Mouse (Mus musculus) left cerebral cortex, adult 2 months (tissue): ENCODE measurements around the gene Ifne. TPM values are rescaled to one million over a fixed set of nuclear protein-coding genes. Genes with fewer than 3 reads are reported as not detected.

ENCODE experiments used
- DNase-seq, 2 experiments: peaks; one replicate each; pipeline ENCODE4 v3.0.0; 2021 to 2022; ENCODE audit warnings: low spot score in 2 of 2, mixed read lengths in 1 of 2; ENCODE audit errors: extremely low spot score in 1 of 2
- H3K27ac ChIP-seq: fragments of 200-600 bp; 2 replicates; pipeline ENCODE4 v1.8.1; 2022
- H3K4me3 ChIP-seq: fragments of 200-600 bp; 2 replicates; pipeline ENCODE4 v1.8.1; 2022
- CTCF ChIP-seq: fragments of 200-600 bp; IDR thresholded peaks from 2 replicates; pipeline ENCODE4 v1.8.1; 2022; ENCODE audit warnings: antibody characterized with exemption, mild to moderate bottlenecking, moderate library complexity
- intact Hi-C: fragments of 180-260 bp; cut with DNase I; formaldehyde crosslinking; loops from one replicate; pipeline ENCODE4 v1.15.1; 2025
- total RNA-seq, 2 experiments: library from RNA; stranded (reverse); gene quantifications; 2 replicates each; pipeline ENCODE4 v1.2.3; 2021

The Ifne gene
- total RNA-seq, 2 experiments from 2014 or later, result not detected

DNA sequence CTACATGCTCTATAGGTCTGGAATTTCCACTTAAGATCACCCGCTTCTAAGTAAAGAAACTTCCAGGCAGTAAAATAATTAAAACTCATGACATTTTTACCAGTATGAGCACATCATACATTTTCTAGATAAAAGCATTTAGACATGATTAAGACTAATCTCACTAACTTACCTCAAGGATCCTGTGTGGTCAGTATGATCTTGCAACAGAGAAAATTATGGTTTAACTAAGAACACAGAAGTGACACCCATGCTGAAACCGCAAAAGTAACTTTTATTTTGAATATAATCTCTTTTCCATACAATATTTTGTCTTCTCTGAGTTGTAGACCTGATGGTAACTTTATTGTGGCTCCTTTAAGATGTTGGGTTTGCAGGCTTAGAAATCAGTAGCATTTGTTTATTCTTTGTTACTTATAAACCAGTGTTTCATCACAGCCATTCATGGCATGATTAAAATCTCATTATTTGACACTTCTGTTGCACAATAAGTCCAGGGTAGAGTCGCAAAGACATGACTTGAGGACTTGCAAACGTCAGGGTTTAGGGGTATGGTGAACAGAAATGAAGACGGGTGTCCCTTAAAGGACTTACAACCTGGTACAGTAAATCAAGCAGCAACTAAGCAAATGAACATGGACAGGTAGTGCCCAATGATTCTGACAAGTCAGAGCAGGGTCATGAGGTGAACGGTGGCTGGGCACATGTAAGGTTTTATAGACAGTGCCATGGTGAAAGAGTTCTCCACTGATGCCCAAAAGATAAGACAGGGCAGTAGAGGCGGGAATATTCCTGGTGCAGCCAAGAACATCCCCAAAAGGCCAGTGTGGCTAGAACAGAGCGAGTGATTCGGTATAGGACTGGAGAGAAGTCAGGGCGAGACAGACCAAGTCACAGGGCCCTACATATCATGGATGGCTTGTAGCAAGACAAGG is 29.9 kb upstream of the Ifne start:
- DNase-seq, result no peak
- intact Hi-C loops, result no loop called here
- Histone ChIP-seq H3K4me3 (no peak overlapping the region), H3K27ac (no peak overlapping the region)
- no peak for TF ChIP-seq CTCF

DNA sequence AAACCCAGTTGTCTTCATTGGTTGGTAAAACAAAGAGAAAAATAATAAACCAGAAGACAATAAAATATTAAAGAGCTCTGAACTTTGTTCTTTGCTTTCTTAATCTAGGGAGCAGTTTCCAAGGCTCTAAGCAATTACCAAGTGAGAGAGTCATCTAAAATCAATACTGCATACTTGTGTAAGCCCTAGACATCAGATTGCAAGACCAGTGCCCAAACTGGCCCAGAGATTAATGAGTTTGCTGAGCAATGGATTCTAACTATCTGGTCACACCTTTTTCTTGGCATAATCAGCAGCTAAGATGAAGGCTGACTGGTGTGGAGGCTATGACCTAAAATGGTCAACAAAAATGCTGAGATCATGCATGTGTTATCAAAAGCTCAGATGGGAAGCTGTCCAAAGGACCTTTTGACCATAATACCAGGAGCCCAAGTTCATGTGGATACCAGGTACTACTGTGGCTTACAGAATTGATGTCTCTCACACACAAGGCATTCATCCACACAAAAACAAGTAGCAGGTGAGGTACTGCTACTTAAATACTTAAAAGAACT is 13.3 kb upstream of the Ifne start:
- Histone ChIP-seq H3K27ac (no peak overlapping the region), H3K4me3 (no peak overlapping the region)
- intact Hi-C loops, result no loop called here
- TF ChIP-seq CTCF, result no peak
- no peak for DNase-seq

DNA sequence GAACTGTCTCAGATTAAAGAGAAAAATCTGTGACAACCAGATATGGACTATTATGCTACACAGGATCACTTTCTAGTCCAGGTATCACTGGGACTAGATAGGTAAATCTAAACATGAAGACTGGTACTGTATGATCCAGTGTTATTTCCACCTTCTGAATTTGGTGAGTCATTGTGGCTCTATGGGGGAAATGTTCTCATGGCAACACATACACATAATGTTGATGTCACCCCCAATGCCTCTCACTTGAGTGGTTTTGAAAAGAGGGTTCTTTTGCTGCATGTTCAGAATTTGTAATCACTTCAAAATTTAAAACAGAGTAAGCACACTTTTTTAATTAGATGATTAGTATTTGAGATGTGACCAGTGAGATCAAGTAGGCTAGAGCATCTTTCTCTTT is 8.2 kb upstream of the Ifne start:
- TF ChIP-seq CTCF, result no peak
- H3K27ac ChIP-seq, result no peak overlapping the region
- intact Hi-C loops, result no loop called here
- DNase-seq, result no peak
- H3K4me3 ChIP-seq, result no peak overlapping the region

DNA sequence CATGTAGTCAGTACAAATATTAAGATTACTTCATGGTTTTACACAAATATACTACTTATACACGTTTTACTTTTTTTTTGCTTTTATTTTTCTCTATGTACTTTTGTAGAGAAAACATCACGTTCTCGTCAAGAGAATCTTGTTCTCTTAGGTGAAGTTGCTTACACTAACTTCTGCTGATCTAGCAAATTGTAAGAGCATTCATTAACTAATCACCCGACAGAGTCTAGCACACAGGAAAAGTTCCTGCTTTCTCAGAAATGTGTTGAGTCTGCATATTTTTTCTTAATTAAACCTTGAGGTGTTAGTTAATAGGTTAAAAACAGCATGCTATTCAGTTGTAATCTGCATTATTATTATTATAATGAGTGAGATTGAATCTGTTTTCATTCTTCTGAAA is 1.2 kb downstream of the Ifne start:
- TF ChIP-seq CTCF, result no peak
- H3K27ac ChIP-seq, result no peak overlapping the region
- no peak for DNase-seq
- intact Hi-C loops, result no loop called here
- H3K4me3 ChIP-seq, result no peak overlapping the region

DNA sequence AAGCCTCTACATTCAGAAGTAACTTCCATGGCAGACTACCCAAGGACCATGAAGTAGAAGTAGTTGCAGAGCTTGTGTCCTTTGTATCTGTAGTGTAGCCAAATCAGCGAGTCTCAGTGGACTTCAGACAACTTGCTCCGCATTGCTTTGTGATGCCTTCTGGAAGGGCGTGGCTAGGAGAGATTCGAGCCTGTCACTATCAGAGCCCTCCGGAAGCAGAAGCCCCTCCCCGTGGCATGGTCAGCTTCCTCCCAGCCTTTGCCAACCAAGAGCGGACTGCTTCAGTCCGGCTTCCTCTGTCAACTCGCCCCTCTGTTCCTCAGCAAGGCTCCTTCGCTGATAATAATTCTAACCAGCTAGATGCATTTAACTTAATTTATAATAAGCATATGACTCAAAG is 1.8 kb downstream of the Ifne start:
- DNase-seq, result no peak
- no peak for TF ChIP-seq CTCF
- Histone ChIP-seq H3K27ac (no peak overlapping the region), H3K4me3 (no peak overlapping the region)
- intact Hi-C loops, result no loop called here

DNA sequence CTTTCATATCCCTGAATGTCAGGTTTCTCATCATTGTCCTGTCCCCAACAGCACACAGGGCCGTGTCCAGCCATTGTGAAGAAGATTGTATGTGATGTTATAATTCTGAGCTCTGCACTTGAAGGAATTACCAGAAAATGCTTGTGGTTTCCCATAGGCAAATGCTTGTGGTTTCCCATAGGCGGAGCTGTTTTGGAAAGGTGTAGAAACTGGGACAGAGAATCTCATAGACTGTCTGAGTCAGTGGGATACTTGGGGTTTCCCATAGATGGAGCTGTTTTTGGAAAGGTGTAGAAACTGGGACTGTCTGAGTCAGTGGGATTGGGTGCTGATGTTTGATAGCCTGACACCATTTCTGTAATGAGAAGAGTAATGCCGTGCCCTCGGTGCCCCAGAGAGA is 3.5 kb downstream of the Ifne start:
- no peak; the same call in 1 of the 2 replicates for TF ChIP-seq CTCF
- intact Hi-C loops, result no loop called here
- no peak overlapping the region for H3K4me3 ChIP-seq
- DNase-seq, result no peak
- H3K27ac ChIP-seq, result no peak overlapping the region

DNA sequence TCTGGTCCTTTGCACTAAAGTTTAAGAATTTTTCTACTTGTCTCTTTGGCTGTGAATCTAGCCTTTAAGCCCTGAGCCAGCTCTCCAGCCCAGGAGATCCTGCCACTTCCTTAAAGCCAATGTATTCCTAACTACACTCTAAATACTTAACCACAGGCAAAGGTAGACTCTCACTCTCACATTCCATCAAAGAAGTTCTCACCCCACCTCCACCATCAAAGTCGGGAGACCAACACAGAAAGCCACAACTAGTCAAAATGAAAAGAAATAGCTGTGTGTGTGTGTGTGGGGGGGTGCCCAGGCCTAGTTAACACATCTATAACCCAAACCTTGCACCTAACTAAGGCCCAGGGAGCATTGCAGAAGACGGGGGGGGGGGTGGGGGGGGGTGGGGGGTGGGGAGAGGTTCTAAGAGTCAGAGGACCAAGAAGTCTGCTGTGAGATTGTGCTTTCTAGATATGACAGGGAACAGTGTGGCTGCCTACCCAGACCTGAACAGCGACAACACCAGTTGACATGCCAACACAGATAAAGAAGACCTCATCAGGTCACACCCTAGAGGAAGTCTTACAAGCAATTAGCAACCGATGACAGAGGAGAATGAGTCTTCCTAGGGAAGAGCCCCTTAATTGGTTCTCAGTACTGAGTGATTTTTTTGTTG is 4.4 kb downstream of the Ifne start:
- intact Hi-C loops, result no loop called here
- no peak overlapping the region for H3K4me3 ChIP-seq
- no peak overlapping the region for H3K27ac ChIP-seq
- TF ChIP-seq CTCF, result no peak
- no peak for DNase-seq

DNA sequence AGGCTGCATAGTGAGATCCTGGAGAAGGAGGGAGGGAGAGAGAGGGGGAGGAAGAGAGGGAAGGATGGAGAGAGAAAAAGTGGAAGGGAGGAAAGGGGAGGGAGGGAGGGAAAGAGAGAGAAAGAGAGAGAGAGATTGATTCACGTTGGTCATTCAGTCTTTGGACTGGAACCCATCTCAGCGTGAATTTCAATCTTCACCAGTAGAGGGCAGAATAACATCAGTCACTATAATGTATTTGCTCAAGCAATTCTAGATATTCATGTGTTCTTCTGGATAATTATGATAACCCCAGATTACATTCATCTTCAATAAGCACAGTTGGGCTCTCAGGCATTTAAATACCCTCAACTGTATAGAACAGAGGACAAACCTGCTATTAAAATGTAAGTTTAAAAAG is 7.3 kb downstream of the Ifne start:
- Histone ChIP-seq H3K27ac (no peak overlapping the region), H3K4me3 (no peak overlapping the region)
- peak in 1 of 2 experiments; percentile 15 for DNase-seq
- peak; percentile 77 for TF ChIP-seq CTCF
- intact Hi-C loops, result loop anchor here (1.0 kb wide), 1 partner anchor 257 kb away; no protein-coding TSS in a partner anchor

DNA sequence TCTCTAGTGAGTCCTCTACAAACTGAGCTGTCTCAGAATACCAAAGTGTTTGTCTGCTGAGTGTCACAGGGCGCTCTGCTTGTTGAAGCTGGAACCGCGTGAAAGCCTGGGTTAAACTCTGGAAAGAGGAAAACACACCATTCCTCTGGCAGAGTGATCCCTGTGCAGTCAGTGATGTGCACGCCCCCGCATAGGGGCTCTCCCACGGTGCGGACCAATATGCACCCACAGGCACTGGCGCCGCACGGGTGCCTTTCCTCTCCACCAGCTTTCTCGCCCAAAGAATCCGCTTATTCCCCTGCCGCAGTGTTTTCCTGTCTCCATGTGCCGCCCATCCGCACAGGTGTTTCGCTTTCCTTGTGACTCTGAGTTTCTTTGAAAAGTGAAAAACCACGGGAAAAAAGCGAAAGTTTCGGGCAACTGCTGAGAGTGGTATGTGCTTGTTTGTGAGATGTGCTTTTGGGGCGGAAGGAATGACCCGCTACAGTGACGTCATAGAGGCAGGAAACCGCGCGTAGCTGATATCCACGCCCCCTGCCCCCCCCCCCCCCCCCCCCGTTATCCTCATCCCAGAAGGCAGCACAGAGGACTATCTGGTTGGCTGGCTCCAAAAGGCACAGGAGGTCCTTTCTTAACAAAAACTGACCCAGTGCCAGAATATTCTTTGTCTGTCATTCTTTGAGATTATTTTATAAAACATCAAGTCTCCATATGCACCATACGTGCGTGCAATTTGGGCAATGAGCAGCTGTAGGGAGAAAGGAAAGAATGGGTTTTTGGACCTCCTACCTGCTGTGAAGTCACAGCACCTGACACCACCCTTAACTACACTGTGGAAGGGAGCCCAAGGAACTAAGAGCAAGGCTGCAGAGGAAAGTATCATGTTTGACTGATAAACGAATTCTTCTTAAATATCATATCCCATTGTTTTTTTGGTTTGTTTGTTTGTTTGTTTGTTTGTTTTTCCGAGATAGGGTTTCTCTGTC is 11.8 kb downstream of the Ifne start:
- peak overlapping the region; percentile 50 for H3K4me3 ChIP-seq
- no peak for TF ChIP-seq CTCF
- intact Hi-C loops, result loop anchor here (5.0 kb wide), 1 partner anchor 659 kb away; no protein-coding TSS in a partner anchor
- H3K27ac ChIP-seq, result no peak overlapping the region
- peak in 1 of 2 experiments; percentile 28 for DNase-seq

DNA sequence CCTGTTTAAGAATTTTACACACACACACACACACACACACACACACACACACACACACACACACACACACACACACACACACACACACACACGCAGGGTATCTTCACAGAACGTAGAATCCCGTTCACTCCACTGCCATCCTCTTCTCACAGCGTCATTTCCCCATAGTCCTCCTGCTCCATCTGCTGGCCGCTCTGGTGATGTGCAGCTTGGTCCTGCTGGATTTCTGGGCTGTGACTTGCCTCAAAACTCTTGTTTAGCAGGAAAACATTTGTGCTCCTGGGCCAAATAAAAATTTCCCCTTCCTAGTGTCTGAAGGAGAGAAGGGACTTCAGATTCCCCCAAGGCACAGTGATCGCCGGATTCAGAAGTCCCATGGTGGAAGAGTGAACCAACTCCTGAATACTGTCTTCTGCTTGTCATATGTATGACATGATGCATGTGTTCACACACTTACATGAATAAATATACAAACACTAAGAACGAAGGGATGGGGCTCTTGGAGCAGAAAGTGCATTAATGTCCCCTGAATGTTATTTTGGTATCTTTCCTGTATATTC is 12.6 kb downstream of the Ifne start:
- intact Hi-C loops, result loop anchor here (5.0 kb wide), 1 partner anchor 660 kb away; no protein-coding TSS in a partner anchor
- peak; percentile 76 for TF ChIP-seq CTCF
- H3K27ac ChIP-seq, result no peak overlapping the region
- H3K4me3 ChIP-seq, result peak overlapping the region; percentile 50
- peak; percentile 68 to 84 for DNase-seq
